Mouse (Mus musculus): Measurements from ENCODE around the gene Eml6.

Gene Eml6

GRCm38 (mm10) chr11:29748750-29749467 is 276.9 kb downstream of the Eml6 start:
- no peak for DNase-seq (ENCODE audit: low read depth, low spot score)

- no peak for DNase-seq (ENCODE audit: low read depth, low spot score)
Observed at GRCm38 (mm10) chr11:29747881-29748280, 278.0 kb downstream of the Eml6 start.

GRCm38 (mm10) chr11:29747365-29747764 is 278.5 kb downstream of the Eml6 start:
- DNase-seq (ENCODE audit: low read depth, low spot score) = peak; percentile 70

- no peak for DNase-seq (ENCODE audit: low read depth, low spot score)
Observed at GRCm38 (mm10) chr11:29746203-29746602, 279.6 kb downstream of the Eml6 start.

GRCm38 (mm10) chr11:29745513-29745912 is 280.3 kb downstream of the Eml6 start:
- DNase-seq (ENCODE audit: low read depth, low spot score) = peak; percentile 55

GRCm38 (mm10) chr11:29744760-29745430 is 280.9 kb downstream of the Eml6 start:
- peak; percentile 40 for DNase-seq (ENCODE audit: low read depth, low spot score)

GRCm38 (mm10) chr11:29739752-29740151 is 286.1 kb downstream of the Eml6 start:
- no peak for DNase-seq (ENCODE audit: low read depth, low spot score)

GRCm38 (mm10) chr11:29727901-29728300 is 297.9 kb downstream of the Eml6 start:
- no peak for DNase-seq (ENCODE audit: low read depth, low spot score)

GRCm38 (mm10) chr11:29725610-29726009 is 300.2 kb downstream of the Eml6 start:
- no peak for DNase-seq (ENCODE audit: low read depth, low spot score)

GRCm38 (mm10) chr11:29725167-29725566 is 300.7 kb downstream of the Eml6 start:
- DNase-seq (ENCODE audit: low read depth, low spot score) = peak; percentile 76

- DNase-seq (ENCODE audit: low read depth, low spot score) = no peak
Observed at GRCm38 (mm10) chr11:29724213-29724612, 301.6 kb downstream of the Eml6 start.

GRCm38 (mm10) chr11:29719597-29719996 is 306.2 kb downstream of the Eml6 start:
- DNase-seq (ENCODE audit: low read depth, low spot score) = no peak

- peak; percentile 84 for DNase-seq (ENCODE audit: low read depth, low spot score)
Observed at GRCm38 (mm10) chr11:29718541-29718940, 307.3 kb downstream of the Eml6 start.

GRCm38 (mm10) chr11:29715499-29715898 is 310.3 kb downstream of the Eml6 start:
- no peak for DNase-seq (ENCODE audit: low read depth, low spot score)

- DNase-seq (ENCODE audit: low read depth, low spot score) = peak; percentile 73
Observed at GRCm38 (mm10) chr11:29714789-29715188, 311.0 kb downstream of the Eml6 start.

- DNase-seq (ENCODE audit: low read depth, low spot score) = no peak
Observed at GRCm38 (mm10) chr11:29714114-29714513, 311.7 kb downstream of the Eml6 start.

- no peak for DNase-seq (ENCODE audit: low read depth, low spot score)
Observed at GRCm38 (mm10) chr11:29709512-29709911, 316.3 kb downstream of the Eml6 start.

- DNase-seq (ENCODE audit: low read depth, low spot score) = no peak
Observed at GRCm38 (mm10) chr11:29706845-29707244, 319.0 kb downstream of the Eml6 start.

- no peak for DNase-seq (ENCODE audit: low read depth, low spot score)
Observed at GRCm38 (mm10) chr11:29705263-29705662, 320.6 kb downstream of the Eml6 start.

- DNase-seq (ENCODE audit: low read depth, low spot score) = no peak
Observed at GRCm38 (mm10) chr11:29702721-29703120, 323.1 kb downstream of the Eml6 start.

- DNase-seq (ENCODE audit: low read depth, low spot score) = no peak
Observed at GRCm38 (mm10) chr11:29694754-29695153, 331.1 kb downstream of the Eml6 start.

- DNase-seq (ENCODE audit: low read depth, low spot score) = peak; percentile 89
Observed at GRCm38 (mm10) chr11:29693576-29694410, 332.0 kb downstream of the Eml6 start.
